Mouse (Mus musculus): ENCODE measurements around the gene Wdr38.
"Not testable (repeated sequence)": the region's sequence is repeated elsewhere in the genome, so short reads cannot be mapped to it uniquely, and the experiment has no call there.

Gene Wdr38

DNA sequence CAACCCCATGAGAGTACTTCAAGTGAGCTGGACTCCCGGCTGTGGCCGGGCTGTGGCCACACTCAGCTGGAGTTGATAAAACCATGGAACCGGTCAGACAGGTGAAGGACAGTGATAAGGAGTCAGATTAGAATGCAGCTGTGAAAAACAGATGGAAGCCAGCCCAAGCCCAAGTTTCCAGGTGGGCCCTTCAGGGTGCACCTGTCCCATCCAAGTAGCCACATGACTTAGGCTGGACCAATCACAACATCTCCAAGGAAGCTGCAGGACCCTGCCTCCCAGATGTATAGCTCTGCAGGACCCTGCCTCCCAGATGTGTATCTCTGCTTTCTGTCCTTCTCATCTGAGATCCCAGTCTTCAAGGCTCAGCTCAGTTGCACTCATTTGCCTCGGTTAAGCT, 5.3 kb upstream of the Wdr38 start:
- ATAC-seq (ENCODE audit: insufficient number of reproducible peaks, low FRiP score, low TSS enrichment) = no peak

DNA sequence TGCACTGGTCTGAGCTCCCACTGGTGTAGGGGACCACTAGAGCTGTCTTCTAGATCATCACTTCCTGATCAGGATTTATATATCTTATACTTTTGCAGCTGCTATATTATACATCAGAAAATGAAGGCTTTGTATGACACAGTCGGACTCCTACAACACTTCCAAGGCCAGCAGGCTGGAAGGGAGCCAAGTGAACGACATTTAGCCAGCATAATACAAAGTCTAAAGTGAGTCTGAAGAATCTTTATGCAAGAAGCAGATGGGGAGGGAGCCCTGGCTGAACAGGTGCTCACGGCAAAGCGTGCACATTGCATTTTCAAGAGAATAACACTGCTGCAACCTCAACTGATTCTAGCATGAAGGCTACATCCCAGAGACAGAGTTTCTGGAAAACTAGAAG, 4.8 kb upstream of the Wdr38 start:
- no peak for ATAC-seq (ENCODE audit: insufficient number of reproducible peaks, low FRiP score, low TSS enrichment)

DNA sequence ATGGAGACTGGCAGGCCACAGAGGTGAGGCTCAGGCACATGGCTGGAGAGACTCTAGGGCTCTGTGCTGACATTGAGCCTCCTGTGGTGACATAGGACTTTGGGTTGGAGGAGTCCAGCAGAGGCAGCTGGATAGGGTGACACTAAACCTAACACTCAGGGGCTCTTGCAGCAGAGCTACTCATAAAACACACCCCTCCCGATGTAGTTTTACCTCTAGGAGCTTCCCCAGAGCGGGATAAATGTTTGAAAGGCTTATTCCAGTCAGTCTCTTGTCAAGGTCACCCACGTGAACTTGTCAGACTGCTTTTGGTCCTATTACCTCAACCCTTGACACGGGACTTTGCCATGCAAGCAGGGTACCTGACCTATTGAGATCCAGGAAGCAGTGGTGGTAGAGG, 2.1 kb downstream of the Wdr38 start:
- ATAC-seq (ENCODE audit: insufficient number of reproducible peaks, low FRiP score, low TSS enrichment) = no peak

DNA sequence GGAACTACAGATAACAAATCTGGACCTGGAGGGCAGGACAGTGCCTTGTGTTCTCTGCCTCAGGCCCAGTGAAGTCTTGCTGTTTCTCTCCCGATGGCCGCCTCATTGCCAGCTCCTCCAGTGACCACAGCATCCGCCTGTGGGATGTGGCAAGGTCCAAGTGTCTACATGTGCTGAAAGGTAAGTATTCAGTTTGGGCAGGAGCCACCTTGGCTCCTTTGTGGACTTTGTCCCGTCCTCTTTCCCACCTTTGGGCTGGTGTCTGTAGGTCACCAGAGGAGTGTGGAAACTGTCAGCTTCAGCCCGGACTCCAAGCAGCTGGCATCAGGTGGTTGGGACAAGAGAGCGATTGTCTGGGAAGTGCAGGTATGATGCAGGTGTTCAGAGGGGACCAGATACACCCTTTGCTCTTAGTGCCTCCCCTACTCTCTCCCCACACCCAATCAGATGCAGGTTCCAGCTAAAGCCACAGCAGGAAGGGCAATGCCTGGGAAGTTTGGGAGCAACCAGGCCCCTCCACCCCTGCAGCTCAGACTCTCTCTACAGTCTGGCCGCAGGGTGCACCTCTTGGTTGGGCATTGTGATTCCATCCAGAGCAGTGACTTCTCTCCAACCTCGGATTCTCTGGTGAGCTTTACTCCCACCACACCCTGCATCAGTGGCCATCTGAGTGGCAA, 2.8 kb downstream of the Wdr38 start:
- ATAC-seq (ENCODE audit: insufficient number of reproducible peaks, low FRiP score, low TSS enrichment) = no peak

DNA sequence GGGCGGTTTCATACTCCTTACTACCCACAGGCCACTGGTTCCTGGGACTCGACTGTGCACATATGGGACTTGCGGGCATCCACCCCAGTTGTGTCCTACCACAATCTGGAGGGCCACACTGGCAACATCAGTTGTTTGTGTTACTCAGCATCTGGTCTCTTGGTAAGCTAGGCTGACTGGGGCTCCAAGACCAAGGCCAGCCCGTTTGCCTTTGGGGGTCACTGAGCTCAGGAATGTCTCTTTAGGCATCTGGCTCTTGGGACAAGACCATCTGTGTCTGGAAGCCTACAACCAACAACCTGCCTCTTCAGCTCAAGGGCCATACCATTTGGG, 3.3 kb downstream of the Wdr38 start:
- ATAC-seq (ENCODE audit: insufficient number of reproducible peaks, low FRiP score, low TSS enrichment) = no peak

DNA sequence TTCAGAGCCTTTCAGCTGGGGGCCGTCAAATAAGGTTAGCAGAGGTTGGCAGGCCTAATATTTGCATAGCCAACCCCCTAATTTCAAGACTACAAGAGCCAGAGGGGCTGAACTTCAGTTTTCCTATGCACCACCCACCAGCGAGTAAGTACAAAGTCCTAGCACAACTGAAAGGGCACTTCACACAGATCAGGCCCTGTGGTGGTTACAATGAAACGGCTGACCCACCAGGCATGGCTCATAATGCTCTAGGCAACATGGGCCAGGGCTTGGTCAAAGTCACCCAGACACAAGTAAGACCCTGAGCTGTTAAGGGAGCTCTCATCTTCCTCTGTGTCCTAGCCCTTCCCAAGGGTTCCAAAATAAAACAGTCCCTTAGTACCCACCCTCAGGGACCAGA, 4.6 kb downstream of the Wdr38 start:
- ATAC-seq (ENCODE audit: insufficient number of reproducible peaks, low FRiP score, low TSS enrichment) = no peak

DNA sequence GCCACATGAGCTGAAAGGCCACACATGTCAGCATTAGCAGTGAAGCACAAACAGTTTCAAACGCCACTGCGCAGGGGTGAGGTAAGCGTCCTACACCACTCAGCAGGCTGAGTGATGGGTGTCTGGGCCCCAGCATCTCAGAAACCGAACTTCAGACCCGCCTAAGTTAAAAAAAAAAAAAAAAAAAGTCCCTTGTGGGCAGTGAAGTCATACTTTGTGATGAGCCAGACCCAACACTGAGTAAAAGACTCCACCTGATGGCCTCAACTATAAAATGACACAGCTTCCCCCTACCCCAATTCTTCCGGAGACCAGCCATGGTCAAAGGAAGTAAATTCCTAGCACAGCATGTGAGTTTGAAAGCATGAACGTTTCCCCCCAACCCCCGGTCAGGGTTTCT, 5.8 kb downstream of the Wdr38 start:
- no peak for ATAC-seq (ENCODE audit: insufficient number of reproducible peaks, low FRiP score, low TSS enrichment)

DNA sequence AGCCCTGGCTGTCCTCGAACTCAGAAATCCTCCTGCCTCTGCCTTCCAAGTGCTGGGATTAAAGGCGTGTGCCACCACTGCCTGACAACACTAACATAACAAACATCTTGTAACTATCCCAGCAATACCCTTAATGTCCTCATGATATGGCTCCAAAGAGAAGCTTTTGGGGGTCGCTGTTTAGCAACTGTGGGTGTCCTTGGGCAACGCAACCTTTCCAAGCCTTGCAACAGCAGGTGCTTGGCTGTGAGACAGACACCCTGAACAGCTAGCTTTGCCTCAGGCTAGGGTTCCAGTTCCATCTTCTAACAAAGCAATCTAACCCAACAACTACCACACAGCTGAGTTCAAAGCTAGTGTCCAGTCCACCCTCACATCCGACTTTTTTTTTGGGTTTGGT, 6.2 kb downstream of the Wdr38 start:
- no peak for ATAC-seq (ENCODE audit: insufficient number of reproducible peaks, low FRiP score, low TSS enrichment)

DNA sequence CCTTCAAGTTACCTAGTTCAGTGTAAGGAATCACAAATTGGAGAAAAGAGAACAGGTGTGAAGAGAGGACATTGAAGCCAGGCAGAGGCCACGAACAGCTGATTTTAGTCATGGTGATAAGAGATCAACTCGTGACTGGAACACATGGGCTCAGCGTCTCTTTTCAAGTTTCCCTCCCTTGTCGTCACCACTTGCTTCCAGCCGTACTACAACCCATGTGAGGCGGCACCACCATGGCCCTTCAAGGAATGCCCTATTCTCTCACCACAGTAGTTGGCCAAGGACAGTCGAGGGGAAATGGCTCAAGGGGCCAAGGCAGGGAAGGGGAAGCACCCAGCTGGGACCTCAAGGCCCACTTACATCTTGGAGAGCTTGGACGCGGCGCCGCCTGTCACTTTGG, 7.1 kb downstream of the Wdr38 start:
- no peak for ATAC-seq (ENCODE audit: insufficient number of reproducible peaks, low FRiP score, low TSS enrichment)

DNA sequence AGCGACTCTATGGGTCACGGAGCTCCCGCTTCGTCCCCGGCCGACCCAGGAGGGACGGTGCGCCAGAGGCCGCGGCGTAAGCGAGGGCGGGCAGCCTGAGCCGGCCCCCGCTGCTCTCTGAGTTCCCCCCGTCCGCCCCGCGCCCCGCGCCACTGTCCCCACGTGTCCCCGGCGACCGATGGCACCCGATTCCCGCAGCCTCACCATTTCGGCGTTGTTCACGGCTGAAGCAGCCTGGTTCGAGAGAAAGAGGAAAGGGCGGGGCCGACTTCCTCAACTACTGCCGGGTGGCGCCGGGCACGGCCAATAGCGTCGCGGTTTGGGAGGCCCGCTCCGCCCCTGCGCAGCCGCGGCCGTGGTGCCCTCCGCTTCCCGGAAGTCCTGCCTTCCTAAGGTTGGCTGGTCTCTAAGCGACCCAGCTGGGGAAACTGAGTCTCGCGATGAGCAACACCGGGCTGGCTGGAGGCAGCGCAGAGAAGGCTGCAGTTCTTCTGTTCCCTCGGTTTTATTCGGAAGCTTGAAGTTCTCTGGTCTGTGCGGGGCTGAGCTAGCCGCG, 7.7 kb downstream of the Wdr38 start, which contains the start of gene Arpc5l:
Gene Arpc5l, plus strand, starts transcription at position 469 of the 556 bp plus-strand sequence.
- peak; percentile 86 for ATAC-seq (ENCODE audit: insufficient number of reproducible peaks, low FRiP score, low TSS enrichment)

DNA sequence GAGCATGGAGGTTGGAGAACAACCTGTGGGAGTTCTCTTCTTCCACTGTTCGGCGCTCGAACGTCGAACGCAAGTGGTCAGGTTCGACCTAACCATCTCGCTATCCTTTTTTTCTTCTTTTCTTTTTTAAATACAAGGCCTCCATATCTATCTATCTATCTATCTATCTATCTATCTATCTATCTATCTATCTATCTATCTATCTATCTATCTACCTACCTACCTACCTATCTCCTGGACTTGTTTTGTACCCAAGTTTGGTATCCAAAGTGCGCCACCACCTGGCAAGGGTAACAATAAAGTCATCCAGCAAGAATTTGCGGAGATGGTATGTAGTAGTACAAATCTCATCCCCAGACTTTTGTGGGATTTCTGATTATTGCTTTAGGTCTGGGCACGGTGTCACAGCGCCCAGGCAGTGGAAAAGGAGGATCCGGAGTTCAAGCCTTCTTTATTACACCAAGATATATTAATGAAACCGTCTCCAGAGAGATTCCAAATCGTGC, 8.4 kb downstream of the Wdr38 start, which contains the start of gene Rpl35:
Gene Rpl35, minus strand, starts transcription at position 51 of the 506 bp plus-strand sequence.
- no peak for ATAC-seq (ENCODE audit: insufficient number of reproducible peaks, low FRiP score, low TSS enrichment)

DNA sequence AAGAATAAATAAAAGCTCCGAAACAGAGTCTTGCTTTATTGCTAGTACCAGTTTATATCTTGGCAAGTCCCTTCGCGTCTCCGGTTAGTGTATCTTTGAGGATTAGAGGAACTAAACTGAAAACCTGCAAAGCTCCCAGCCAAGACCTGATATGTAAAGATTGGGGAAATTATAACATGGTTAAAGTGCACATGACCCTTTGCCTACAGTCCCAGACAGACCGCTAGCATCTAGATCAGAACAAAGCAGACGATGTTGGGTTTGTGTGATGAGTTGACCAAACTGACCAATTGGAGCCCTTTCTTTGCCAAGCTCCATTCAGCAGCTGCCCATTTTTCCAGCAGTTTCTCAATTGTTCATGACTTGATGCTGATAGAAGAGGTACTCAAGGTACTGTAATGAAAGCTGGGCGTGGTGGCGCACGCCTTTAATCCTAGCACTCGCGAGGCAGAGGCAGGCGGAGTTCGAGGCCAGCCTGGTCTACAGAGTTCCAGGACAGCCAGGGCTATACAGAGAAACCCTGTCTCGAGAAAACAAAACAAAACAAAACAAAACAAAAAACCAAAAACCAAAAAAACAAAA, 9.0 kb downstream of the Wdr38 start:
- no peak for ATAC-seq (ENCODE audit: insufficient number of reproducible peaks, low FRiP score, low TSS enrichment)

DNA sequence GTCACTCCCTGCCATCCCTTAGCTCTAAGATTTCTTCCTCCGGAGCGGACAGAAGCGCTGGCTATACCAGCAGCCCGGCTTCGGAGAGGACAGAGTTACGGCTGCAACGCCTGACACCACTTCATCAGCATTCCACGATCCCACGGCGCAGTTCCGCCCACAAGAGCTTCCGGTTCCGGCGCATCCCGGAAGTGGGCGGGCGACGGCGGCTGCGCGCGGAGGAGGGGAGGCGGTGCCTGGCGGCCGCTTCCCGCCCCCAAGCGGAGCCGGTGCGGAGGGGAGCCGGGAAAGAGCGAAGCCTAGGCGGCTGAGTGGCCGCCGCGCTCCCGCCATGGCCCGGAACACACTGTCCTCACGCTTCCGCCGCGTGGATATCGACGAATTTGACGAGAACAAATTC, 10.6 kb downstream of the Wdr38 start:
- peak; percentile 75 for ATAC-seq (ENCODE audit: insufficient number of reproducible peaks, low FRiP score, low TSS enrichment)

DNA sequence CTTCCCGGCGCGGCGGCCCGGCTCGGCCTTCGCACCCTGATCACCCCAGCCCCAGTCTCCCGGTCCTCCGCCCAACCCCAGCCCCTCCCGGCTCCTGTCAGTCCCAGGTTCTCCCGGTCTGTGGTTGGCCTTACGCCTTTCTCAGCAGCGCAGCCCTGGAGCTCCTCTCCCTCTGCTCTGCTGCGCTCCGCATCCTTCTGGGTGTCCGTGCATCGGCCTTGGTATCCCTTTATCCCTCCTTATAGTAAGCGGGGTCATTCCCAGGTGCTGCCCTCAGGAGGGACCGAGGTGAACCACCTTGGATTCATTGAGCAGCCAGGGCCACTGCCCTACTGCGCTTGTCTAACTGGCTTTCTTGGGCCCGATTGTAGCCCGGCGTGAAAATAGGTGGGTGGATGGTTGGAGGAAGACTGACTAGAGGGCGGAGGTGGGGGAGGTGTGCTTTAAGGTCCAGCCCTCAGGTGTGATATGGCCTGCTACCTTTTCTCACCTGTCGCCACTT, 11.1 kb downstream of the Wdr38 start:
- ATAC-seq (ENCODE audit: insufficient number of reproducible peaks, low FRiP score, low TSS enrichment) = peak; percentile 28

DNA sequence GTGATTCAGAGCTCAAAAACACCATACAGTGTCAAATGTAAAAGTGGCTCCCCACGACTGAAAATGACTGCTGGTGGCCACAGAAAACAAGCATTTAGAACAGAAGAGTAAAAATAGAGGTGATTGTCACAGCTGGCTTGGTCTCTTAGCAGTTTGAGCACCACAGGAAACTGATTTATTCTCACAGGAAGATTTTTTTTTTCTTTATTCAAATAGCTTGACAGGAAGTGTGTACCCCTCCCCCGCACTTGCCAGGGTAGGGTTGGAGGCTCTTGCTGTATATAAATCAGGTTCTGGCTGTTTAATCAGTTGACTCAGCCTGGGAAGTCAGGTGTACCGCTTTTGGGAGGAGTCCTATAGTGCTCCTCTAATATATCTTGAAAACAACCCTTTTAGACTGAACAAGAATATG, 11.7 kb downstream of the Wdr38 start:
- no peak for ATAC-seq (ENCODE audit: insufficient number of reproducible peaks, low FRiP score, low TSS enrichment)

DNA sequence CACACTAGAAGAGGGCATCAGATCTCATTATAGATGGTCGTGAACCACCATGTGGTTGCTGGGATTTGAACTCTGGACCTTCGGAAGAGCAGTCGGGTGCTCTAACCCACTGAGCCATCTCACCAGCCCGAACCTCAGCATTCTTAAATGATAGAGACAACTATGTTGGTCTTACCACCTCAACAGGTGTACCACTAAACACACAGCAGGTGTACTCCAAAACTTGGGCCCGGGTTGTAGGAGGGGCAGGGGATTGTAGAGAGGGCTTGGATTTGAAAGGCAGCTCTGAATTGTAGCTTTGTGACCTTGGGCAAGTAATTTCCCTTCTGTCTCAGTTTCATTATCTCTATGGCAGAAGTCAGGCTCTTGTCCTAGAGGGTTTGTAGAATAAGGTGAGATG, 12.9 kb downstream of the Wdr38 start:
- ATAC-seq (ENCODE audit: insufficient number of reproducible peaks, low FRiP score, low TSS enrichment) = not testable (repeated sequence)

DNA sequence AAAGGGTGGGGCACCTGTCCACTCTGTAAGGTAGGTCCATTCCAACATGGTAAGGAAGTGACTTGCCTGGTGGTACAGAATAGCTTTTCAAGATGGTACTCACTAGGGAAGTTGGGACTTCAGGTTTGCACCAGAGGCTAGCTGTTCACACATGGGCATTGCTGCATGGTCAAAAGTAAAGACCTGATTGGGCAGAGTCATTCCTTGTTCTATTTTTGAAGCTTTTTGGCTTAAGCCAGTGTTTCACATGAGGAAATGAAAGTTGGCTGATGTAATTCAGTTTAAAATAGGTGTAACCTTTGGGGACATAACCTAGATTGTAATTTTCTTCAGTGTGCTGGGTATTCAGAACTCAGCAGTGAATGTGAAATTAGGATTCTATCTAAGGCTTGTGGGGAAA, 14.0 kb downstream of the Wdr38 start:
- ATAC-seq (ENCODE audit: insufficient number of reproducible peaks, low FRiP score, low TSS enrichment) = no peak

DNA sequence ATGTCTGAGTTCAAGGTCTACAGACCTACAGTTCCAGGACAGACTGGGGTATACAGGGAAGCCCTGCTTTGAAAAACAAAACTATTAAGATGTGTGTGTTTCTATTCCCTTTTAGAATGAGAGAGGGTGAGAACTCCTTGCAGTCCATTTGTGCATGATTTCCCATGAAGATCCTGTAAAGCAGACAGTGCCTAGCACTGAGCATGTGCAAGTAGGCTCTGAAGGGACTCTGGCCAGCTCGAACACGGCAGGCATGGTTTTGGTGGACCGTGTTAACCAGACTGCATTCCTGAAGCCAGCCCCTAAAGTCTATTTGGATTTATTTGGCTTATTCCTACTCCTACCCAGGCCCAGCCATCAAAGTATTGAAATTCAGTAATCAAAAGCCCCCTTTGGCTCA, 14.7 kb downstream of the Wdr38 start:
- no peak for ATAC-seq (ENCODE audit: insufficient number of reproducible peaks, low FRiP score, low TSS enrichment)

DNA sequence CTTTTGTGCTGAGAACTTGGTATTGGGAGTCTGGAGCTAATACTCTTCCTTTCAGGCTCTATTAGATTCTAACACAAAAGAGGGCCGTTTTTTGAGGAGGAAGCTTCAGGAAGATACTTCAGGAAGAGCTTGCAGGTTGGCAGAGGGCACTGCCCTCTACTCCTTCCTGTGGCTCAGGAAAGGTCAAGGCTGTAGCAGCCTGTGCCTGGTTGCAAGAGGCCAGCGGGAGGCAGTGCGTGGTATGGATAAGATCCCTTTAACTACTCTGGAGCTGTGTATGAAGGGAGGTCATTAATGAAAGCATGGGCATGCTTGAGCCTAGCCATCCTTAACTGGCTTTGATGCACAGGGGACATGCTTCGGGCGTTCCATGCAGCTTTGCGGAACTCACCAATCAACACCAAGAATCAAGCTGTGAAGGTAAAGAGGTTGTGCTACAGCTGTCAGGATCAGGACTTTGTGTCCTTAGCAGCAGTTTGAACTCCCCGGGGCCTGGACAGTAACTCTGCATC, 15.5 kb downstream of the Wdr38 start:
- no peak for ATAC-seq (ENCODE audit: insufficient number of reproducible peaks, low FRiP score, low TSS enrichment)

DNA sequence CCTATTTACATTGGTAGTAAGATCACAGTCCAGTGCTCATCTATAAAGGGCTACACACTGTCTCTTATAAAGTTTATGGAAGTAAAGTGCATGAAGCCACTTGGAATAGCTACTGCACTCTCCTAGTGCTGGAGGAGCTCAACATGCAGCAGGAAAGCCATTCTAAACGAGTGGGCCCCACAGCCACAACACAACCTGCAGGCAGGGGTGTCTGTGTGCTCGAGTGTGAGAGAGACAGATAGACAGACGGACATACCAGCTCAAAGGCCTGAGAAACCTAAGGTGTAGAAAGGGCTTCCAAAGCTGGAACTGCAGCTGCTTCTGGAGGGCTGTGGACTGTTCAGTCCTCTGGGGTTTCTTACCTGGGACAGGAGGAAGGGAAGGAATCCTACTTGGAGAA, 19.3 kb downstream of the Wdr38 start:
- ATAC-seq (ENCODE audit: insufficient number of reproducible peaks, low FRiP score, low TSS enrichment) = no peak

DNA sequence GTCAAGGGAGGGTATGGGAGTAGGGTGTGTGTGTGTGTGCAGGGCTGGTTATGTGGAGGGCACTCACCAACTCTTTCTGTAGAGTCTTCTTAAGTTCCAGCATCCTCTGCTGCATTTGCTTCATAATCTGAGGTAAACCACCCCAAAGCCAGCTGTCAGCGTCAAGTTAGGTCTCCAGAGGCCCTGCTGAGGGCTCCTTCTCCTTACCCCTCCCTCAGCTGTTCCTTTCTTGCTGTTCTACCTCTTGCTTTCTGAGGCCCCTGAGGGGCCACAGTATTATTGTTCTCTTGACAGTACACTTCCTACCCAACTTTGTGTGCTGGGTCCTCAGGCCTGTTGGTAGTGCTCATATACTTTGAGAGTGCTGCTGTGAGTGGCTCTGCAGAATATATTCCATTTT, 22.7 kb downstream of the Wdr38 start:
- no peak for ATAC-seq (ENCODE audit: insufficient number of reproducible peaks, low FRiP score, low TSS enrichment)

DNA sequence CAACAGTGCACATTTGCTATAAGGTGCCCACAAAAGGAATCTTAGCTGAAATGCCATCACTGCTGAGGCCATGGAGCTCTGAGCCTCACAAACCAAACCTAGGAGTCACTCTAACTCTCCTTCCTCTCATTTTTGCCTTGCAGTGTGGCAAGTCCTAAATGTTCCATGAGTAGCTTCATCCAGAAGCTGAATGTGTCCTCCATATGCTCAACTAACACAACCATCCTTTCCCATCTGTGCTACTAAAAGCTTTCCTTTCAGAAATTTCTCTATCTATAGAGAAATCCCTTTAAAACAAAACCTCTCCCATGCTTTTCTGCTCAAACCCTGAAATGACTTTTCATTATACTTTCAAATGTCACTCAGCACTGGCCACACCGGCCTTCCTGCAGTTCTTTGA, 34.3 kb downstream of the Wdr38 start:
- no peak for ATAC-seq (ENCODE audit: insufficient number of reproducible peaks, low FRiP score, low TSS enrichment)

Data from cerebellum, adult (tissue).